Mouse (Mus musculus) liver, embryonic 14.5 days (tissue): ENCODE results near the gene Slc35a5. TPM values are rescaled to one million over a fixed set of nuclear protein-coding genes. Genes with fewer than 3 reads are reported as not detected.

Source experiments
- ATAC-seq: fragments of 200-750 bp; cut with Nextera tagmentation; 2 replicates; pipeline ENCODE4 v1.8.0; 2017; ENCODE audit warnings: moderate number of reproducible peaks, mild to moderate bottlenecking, moderate library complexity; ENCODE audit not compliant: insufficient read depth
- DNase-seq, 3 experiments: peaks; one replicate each; pipeline ENCODE4 v3.0.0-alpha.2; 2012 to 2013; ENCODE audit warnings: low read depth in 3 of 3, low spot score in 3 of 3
- H3K27ac ChIP-seq: fragments of 300-500 bp; sonication (generic); 2 replicates; pipeline ENCODE4 v1.5.1; 2014; ENCODE audit warnings: moderate library complexity, mild to moderate bottlenecking, control low read depth, inconsistent platforms
- H3K27me3 ChIP-seq: fragments of 300-500 bp; sonication (generic); 2 replicates; pipeline ENCODE4 v1.6.1; 2014; ENCODE audit warnings: mild to moderate bottlenecking, low read length, moderate library complexity; ENCODE audit not compliant: control insufficient read depth, insufficient read depth
- H3K36me3 ChIP-seq: fragments of 300-500 bp; sonication (generic); replicated peaks from 2 replicates; pipeline ENCODE4 v1.6.1; 2014; ENCODE audit warnings: low read depth; ENCODE audit not compliant: control insufficient read depth, insufficient read depth
- H3K4me1 ChIP-seq, 2 experiments: fragments of 200-500 bp in 1 of 2; fragments of 300-500 bp in 1 of 2; sonication (generic) in 1 of 2; replicated peaks; 2 replicates each; pipeline ENCODE4 v1.6.1; 2012 to 2014; ENCODE audit warnings: antibody characterized with exemption in 1 of 2, inconsistent platforms in 1 of 2, low read length in 1 of 2; ENCODE audit not compliant: control insufficient read depth in 2 of 2, insufficient read depth in 2 of 2
- H3K4me2 ChIP-seq: fragments of 300-500 bp; sonication (generic); 2 replicates; pipeline ENCODE4 v1.6.1; 2014; ENCODE audit warnings: low read depth, mild to moderate bottlenecking, control low read depth, moderate library complexity
- H3K4me3 ChIP-seq, 2 experiments: fragments of 200-500 bp in 1 of 2; fragments of 300-500 bp in 1 of 2; sonication (generic) in 1 of 2; 2 replicates each; pipeline ENCODE4 v1.5.1; 2012 to 2014; ENCODE audit warnings: low read depth in 2 of 2, low read length in 2 of 2, mild to moderate bottlenecking in 2 of 2, control low read depth in 1 of 2, inconsistent platforms in 1 of 2, moderate library complexity in 1 of 2; ENCODE audit not compliant: insufficient read depth in 1 of 2
- H3K9ac ChIP-seq: fragments of 300-500 bp; sonication (generic); replicated peaks from 2 replicates; pipeline ENCODE4 v1.6.1; 2014; ENCODE audit warnings: mild to moderate bottlenecking, control low read depth, moderate library complexity
- H3K9me3 ChIP-seq: fragments of 300-500 bp; sonication (generic); 2 replicates; pipeline ENCODE4 v1.6.1; 2016; ENCODE audit warnings: low read length, mixed read lengths; ENCODE audit not compliant: control insufficient read depth
- CTCF ChIP-seq: IDR thresholded peaks from 2 replicates; pipeline ENCODE4 v1.5.1; 2016; ENCODE audit warnings: antibody characterized with exemption, low read depth, control low read depth
- EP300 ChIP-seq: IDR thresholded peaks from 2 replicates; pipeline ENCODE4 v1.6.1; 2016; ENCODE audit warnings: antibody characterized with exemption, low read depth
- WGBS: fragments of 180-500 bp; shearing (Covaris S2); extraction: QIAGEN DNeasy Blood & Tissue Kit; methylation state at CpG from one replicate; pipeline ENCODE4 v1.1.7; 2014; ENCODE audit not compliant: insufficient replicate concordance; 5-methylcytosine and 5-hydroxymethylcytosine counted together
- polyA plus RNA-seq, 2 experiments: library from polyadenylated mRNA; depleted of rRNA in 1 of 2; stranded (reverse) in 1 of 2; unstranded in 1 of 2; fragments of >200 nt; fragmentation: Nextera tagmentation in 1 of 2; extraction: Ambion mirVana in 1 of 2; gene quantifications; 2 replicates each; pipeline versions ENCODE4 v1.2.1 to v1.2.3; 2012 to 2014

The Slc35a5 gene
- polyA plus RNA-seq (2012; rRNA removed) (2.2 and 2.5 TPM in 2 replicates), polyA plus RNA-seq (2014; fragmentation: Nextera tagmentation; extraction: Ambion mirVana) (4.2 and 5.5 TPM in 2 replicates)

GRCm38 (mm10) chr16:45158522-45159388 lies at the start of gene Slc35a5, which contains the start of gene Atg3:
Gene Slc35a5 (minus strand): TSS chr16:45158706.
Gene Atg3 (plus strand): TSS chr16:45158785.
- WGBS, result under 1% methylated on average over 64 of the region's 64 CpGs
- H3K9me3 ChIP-seq, result no peaks in the 10 kb centered on the region
- ATAC-seq (peak; percentile 87), DNase-seq (peak; percentile 86 to 91 (median 89))
- peak within 1 kb of the TSS; percentile 72 to 87 for H3K4me3 ChIP-seq
- peak within 1 kb of the TSS; percentile 92 for H3K4me2 ChIP-seq
- TF ChIP-seq CTCF (no peak), EP300 (no peak)
- peak within 1 kb of the TSS; percentile 70 for H3K27ac ChIP-seq
- H3K9ac ChIP-seq, result peak within 1 kb of the TSS; percentile 74
- no peaks in the 10 kb centered on the region for H3K27me3 ChIP-seq
- peaks cover 8 to 13% of the 10 kb centered on the region in 2 experiments; a peak in 3 of 4 replicates for H3K4me1 ChIP-seq
- no peaks in the 10 kb centered on the region for H3K36me3 ChIP-seq

- no peaks in the 10 kb centered on the region for H3K36me3 ChIP-seq
- no peak for TF ChIP-seq EP300
- no peak for TF ChIP-seq CTCF
- no peak overlapping the region for H3K4me2 ChIP-seq
- WGBS, result 31% methylated on average over 12 of the region's 12 CpGs
- no peak for DNase-seq
- no peak overlapping the region for H3K9ac ChIP-seq
- H3K4me1 ChIP-seq, result no peaks in the 10 kb centered on the region
- H3K27ac ChIP-seq, result no peak overlapping the region
- no peak overlapping the region for H3K4me3 ChIP-seq
- no peaks in the 10 kb centered on the region for H3K9me3 ChIP-seq
- H3K27me3 ChIP-seq, result no peaks in the 10 kb centered on the region
- no peak for ATAC-seq
Observed at GRCm38 (mm10) chr16:45204859-45205670, 46.6 kb upstream of the Slc35a5 start.

GRCm38 (mm10) chr16:45204438-45204837 lies 45.9 kb upstream of the Slc35a5 start:
- no peak for TF ChIP-seq EP300
- no peak for TF ChIP-seq CTCF
- Histone ChIP-seq H3K9ac (no peak overlapping the region), H3K4me2 (no peak overlapping the region), H3K36me3 (no peaks in the 10 kb centered on the region), H3K27me3 (no peaks in the 10 kb centered on the region), H3K4me1 (no peaks in the 10 kb centered on the region), H3K9me3 (no peaks in the 10 kb centered on the region), H3K27ac (no peak overlapping the region), H3K4me3 (no peak overlapping the region)
- WGBS, result 36% methylated on average over 4 of the region's 4 CpGs
- DNase-seq (no peak), ATAC-seq (no peak)

- Histone ChIP-seq H3K27me3 (no peaks in the 10 kb centered on the region), H3K9me3 (no peaks in the 10 kb centered on the region)
- no peak for ATAC-seq
Observed at GRCm38 (mm10) chr16:45201395-45201794, 42.9 kb upstream of the Slc35a5 start.

GRCm38 (mm10) chr16:45196816-45197215 lies 38.3 kb upstream of the Slc35a5 start:
- ATAC-seq, result no peak
- WGBS, result 34% methylated on average over 6 of the region's 6 CpGs
- H3K9ac ChIP-seq, result no peak overlapping the region
- DNase-seq, result peak; percentile 12 to 38 (median 28)
- H3K4me2 ChIP-seq, result no peak overlapping the region
- TF ChIP-seq CTCF, result peak; percentile 74
- no peak for TF ChIP-seq EP300
- no peak overlapping the region for H3K27ac ChIP-seq
- H3K4me3 ChIP-seq, result no peak overlapping the region
- H3K9me3 ChIP-seq, result no peaks in the 10 kb centered on the region
- H3K36me3 ChIP-seq, result no peaks in the 10 kb centered on the region
- no peaks in the 10 kb centered on the region for H3K27me3 ChIP-seq
- H3K4me1 ChIP-seq, result no peaks in the 10 kb centered on the region

More at GRCm38 (mm10) chr16:45201395-45201794, 42.9 kb upstream of the Slc35a5 start:
- Histone ChIP-seq H3K4me2 (no peak overlapping the region), H3K9ac (no peak overlapping the region), H3K27ac (no peak overlapping the region), H3K4me1 (no peaks in the 10 kb centered on the region), H3K4me3 (no peak overlapping the region), H3K36me3 (no peaks in the 10 kb centered on the region)
- DNase-seq, result no peak
- 41% methylated on average over 2 of the region's 2 CpGs for WGBS
- TF ChIP-seq EP300 (no peak), CTCF (no peak)
